Mouse (Mus musculus) lung, embryonic 16.5 days (tissue): Measurements from ENCODE around the gene Galnt18. TPM values are rescaled to one million over a fixed set of nuclear protein-coding genes. Genes with fewer than 3 reads are reported as not detected.

ENCODE experiments used
- ATAC-seq: fragments of 200-750 bp; cut with Nextera tagmentation; 2 replicates; pipeline ENCODE4 v1.8.0; 2017; ENCODE audit warnings: low read depth, mild to moderate bottlenecking, moderate library complexity
- H3K27ac ChIP-seq: fragments of 300-500 bp; sonication (generic); 2 replicates; pipeline ENCODE4 v1.5.1; 2014; ENCODE audit warnings: mild to moderate bottlenecking, control low read depth, low read length
- H3K27me3 ChIP-seq: fragments of 300-500 bp; sonication (generic); 2 replicates; pipeline ENCODE4 v1.6.1; 2014; ENCODE audit warnings: low read depth, low read length, mixed read lengths; ENCODE audit not compliant: control insufficient read depth, insufficient read depth
- H3K36me3 ChIP-seq: fragments of 300-500 bp; sonication (generic); 2 replicates; pipeline ENCODE4 v1.6.1; 2014; ENCODE audit warnings: low read length; ENCODE audit not compliant: control insufficient read depth, insufficient read depth
- H3K4me1 ChIP-seq: fragments of 300-500 bp; sonication (generic); replicated peaks from 2 replicates; pipeline ENCODE4 v1.6.1; 2014; ENCODE audit warnings: low read length, mixed read lengths; ENCODE audit not compliant: control insufficient read depth, insufficient read depth
- H3K4me2 ChIP-seq: fragments of 300-500 bp; sonication (generic); 2 replicates; pipeline ENCODE4 v1.6.1; 2014; ENCODE audit warnings: low read depth, low read length, control low read depth
- H3K4me3 ChIP-seq: fragments of 300-500 bp; sonication (generic); 2 replicates; pipeline ENCODE4 v1.5.1; 2014; ENCODE audit warnings: mild to moderate bottlenecking, low read length, control low read depth
- H3K9ac ChIP-seq: fragments of 300-500 bp; sonication (generic); 2 replicates; pipeline ENCODE4 v1.6.1; 2014; ENCODE audit warnings: low read length, control low read depth
- H3K9me3 ChIP-seq: fragments of 300-500 bp; sonication (generic); 2 replicates; pipeline ENCODE4 v1.6.1; 2016; ENCODE audit warnings: low read length; ENCODE audit not compliant: control insufficient read depth
- WGBS: fragments of 180-500 bp; shearing (Covaris S2); extraction: QIAGEN DNeasy Blood & Tissue Kit; methylation state at CpG from one replicate; pipeline ENCODE4 v1.1.7; 2014; 5-methylcytosine and 5-hydroxymethylcytosine counted together
- polyA plus RNA-seq: library from polyadenylated mRNA; unstranded; fragments of >200 nt; fragmentation: Nextera tagmentation; extraction: Ambion mirVana; gene quantifications from 2 replicates; pipeline ENCODE4 v1.2.1, GENCODE M21; 2015

Galnt18 gene
- 48.0 and 56.5 TPM in 2 replicates for polyA plus RNA-seq

DNA sequence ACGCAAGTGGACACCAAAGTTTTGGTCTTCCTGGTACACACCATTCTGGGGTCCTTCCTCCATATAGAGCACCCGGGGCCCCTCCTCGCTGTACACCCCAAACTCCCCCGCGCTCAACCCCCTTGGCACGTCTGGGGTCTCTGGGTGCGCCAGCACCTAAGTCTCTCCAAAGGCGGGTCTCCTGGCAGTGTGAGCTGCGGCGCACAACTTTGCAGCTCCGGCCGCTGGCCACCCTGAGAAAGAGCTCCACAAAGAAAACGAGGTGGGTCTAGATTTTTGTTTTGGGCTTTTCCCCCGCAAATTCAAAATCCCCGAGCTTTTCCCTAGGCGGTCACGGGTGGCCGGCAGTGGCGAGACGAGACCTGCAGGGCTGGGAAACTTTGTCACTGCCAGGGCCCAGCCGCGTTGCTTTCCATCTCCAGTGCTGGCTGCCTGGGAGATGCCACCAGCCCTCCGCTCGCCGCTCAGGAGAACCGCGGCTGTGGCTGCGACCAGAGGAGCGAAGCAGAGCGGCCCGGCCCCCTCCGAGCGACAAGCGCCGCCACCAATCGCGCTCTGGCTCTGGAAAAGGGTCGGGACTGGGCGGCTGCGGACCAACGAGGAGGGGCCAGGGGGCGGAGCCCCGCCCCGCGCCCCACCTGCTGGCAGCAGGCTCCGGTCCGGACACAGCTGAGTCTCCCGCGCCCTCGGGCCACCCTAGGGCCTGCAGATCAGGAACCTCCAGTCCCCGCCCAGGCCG is at the start of gene Galnt18:
Gene Galnt18, minus strand, starts transcription at position 474 of the 739 bp plus-strand sequence.
- peak within 1 kb of the TSS; percentile 51 for H3K27ac ChIP-seq
- H3K9ac ChIP-seq = peak within 1 kb of the TSS; percentile 73
- H3K36me3 ChIP-seq = no peaks in the 10 kb centered on the region
- peak within 1 kb of the TSS; percentile 90 for H3K4me2 ChIP-seq
- no peaks in the 10 kb centered on the region for H3K9me3 ChIP-seq
- H3K4me1 ChIP-seq = peaks cover 13% of the 10 kb centered on the region
- 1% methylated on average over 47 of the region's 52 CpGs for WGBS
- peak; percentile 98 for ATAC-seq
- H3K4me3 ChIP-seq = peak within 1 kb of the TSS; percentile 65
- no peaks in the 10 kb centered on the region; the same call in 1 of the 2 replicates for H3K27me3 ChIP-seq

DNA sequence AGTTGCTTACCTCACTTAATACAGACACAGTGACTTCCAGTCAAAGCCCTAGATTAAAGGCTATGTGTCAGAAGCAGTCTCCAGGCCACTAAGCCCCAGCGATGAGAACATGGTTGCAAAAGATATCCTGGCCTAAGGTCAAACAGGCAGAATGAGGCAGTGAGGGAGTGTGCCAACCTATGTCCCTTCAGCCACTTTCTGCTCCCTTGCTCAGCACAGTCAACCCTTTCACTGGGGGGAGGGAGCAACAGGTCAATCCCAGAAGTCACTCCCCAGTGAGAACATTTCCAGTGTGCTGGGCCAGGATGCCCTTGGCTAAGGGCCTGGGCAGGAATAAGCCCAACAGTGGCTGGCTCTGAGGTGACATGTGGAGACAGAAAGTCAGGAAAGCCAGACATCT is 47.6 kb upstream of the Galnt18 start:
- no peak for ATAC-seq
- Histone ChIP-seq H3K4me1 (no peaks in the 10 kb centered on the region), H3K27me3 (no peaks in the 10 kb centered on the region), H3K9ac (no peak overlapping the region), H3K9me3 (no peaks in the 10 kb centered on the region), H3K36me3 (no peaks in the 10 kb centered on the region), H3K4me2 (no peak overlapping the region), H3K27ac (no peak overlapping the region), H3K4me3 (no peak overlapping the region)
- WGBS = 90% methylated on average over 1 of the region's 1 CpGs

DNA sequence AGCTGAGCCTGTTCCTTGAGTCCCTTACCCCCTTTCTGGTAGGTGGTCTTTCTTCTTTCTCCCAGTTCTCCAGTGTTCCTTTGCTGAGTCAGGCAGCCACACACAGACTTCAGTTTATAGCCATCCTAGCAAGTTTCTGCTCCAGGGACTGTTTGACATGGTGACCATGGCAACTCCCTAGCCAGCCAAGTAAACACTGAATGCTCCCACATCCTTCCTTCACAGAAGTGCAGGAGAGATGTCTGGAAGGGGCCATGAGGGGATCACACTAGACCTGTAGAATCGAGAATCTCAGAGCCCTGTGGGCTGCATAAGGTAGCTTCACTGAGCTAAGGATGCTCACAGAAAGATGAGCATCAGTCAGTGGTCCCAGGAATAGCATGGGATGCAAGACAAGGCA is 33.3 kb upstream of the Galnt18 start:
- ATAC-seq = 0 out of 2 replicates have a peak, but pooled peaks have one; percentile 23
- WGBS = 19% methylated on average over 1 of the region's 1 CpGs
- H3K9ac ChIP-seq = no peak overlapping the region

DNA sequence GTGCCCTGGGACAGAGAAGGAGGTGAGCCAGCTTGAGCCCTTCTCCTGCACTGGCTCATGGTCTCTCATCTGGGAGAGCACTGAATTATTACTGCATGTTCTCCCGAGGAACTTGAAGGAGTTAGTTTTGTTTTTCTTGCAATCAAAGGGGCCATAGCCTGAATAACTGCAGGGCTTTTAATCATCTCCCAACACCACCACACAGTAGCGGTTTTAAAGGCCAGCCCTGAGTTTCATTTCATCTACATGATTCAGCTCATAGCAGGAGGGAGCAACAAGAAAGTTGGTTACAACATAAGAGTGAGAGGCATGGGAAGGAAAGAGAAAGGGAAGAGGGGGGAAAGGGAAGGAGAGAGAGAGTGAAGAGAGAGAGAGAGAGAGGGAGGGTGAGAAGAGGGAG is 31.3 kb upstream of the Galnt18 start:
- no peak for ATAC-seq
- H3K4me1 ChIP-seq = peaks cover 16% of the 10 kb centered on the region
- no peak overlapping the region for H3K27ac ChIP-seq
- no peak overlapping the region for H3K4me3 ChIP-seq
- 43% methylated on average over 2 of the region's 2 CpGs for WGBS
- no peaks in the 10 kb centered on the region for H3K27me3 ChIP-seq
- H3K4me2 ChIP-seq = no peak overlapping the region
- H3K9me3 ChIP-seq = no peaks in the 10 kb centered on the region
- no peak overlapping the region for H3K9ac ChIP-seq
- no peaks in the 10 kb centered on the region for H3K36me3 ChIP-seq

More for the DNA sequence above, 33.3 kb upstream of the Galnt18 start:
- Histone ChIP-seq H3K27me3 (no peaks in the 10 kb centered on the region), H3K36me3 (no peaks in the 10 kb centered on the region), H3K27ac (no peak overlapping the region), H3K4me3 (no peak overlapping the region), H3K9me3 (no peaks in the 10 kb centered on the region), H3K4me2 (no peak overlapping the region), H3K4me1 (peaks cover 16% of the 10 kb centered on the region)

DNA sequence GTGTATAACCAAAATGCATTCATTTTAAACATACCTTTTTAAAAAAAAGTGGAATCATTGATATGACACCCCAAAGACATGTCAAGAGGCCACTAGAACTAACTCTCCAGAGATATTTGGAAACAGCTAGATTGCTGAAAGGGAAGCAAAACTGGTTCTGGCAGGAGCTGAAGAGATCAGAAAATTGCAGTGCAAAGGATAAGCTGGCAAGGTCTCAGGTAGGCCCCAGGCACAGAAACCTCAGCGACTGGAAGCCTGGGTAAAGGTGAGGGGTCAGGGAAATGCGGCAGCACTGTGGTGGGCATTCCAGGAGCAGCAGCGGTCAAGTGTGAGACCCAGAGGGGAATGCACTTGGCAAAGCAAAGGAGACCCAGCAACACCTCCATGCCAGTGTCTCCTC is 30.0 kb upstream of the Galnt18 start:
- Histone ChIP-seq H3K4me2 (no peak overlapping the region), H3K9me3 (no peaks in the 10 kb centered on the region), H3K4me3 (no peak overlapping the region), H3K4me1 (peaks cover 16% of the 10 kb centered on the region), H3K9ac (no peak overlapping the region), H3K27me3 (no peaks in the 10 kb centered on the region), H3K36me3 (no peaks in the 10 kb centered on the region), H3K27ac (peak overlapping the region; percentile 56; the same call in 1 of the 2 replicates)
- WGBS = 44% methylated on average over 3 of the region's 3 CpGs
- ATAC-seq = peak; percentile 58; the same call in 1 of the 2 replicates

DNA sequence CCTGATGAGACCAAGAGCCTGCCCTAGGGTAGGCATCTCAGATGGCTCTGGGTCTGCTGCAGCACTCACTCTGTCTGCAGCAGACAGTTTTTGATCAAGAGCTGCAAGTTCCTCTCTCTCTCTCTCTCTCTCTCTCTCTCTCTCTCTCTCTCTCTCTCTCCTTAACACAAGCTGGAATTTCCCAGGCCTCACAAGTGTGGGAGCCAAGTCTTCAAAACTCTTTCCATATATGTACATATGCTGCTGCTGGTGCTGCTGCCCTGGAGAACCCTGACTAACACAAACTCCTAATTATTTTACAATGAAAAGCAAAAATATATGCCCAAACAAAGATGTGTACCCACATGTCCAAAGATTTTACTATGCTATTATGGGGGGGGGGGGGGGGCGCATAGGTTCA is 26.3 kb upstream of the Galnt18 start:
- Histone ChIP-seq H3K4me2 (no peak overlapping the region), H3K27ac (no peak overlapping the region), H3K4me3 (no peak overlapping the region), H3K9me3 (no peaks in the 10 kb centered on the region), H3K4me1 (peaks cover 12% of the 10 kb centered on the region), H3K27me3 (no peaks in the 10 kb centered on the region), H3K36me3 (no peaks in the 10 kb centered on the region), H3K9ac (no peak overlapping the region)
- 0 out of 2 replicates have a peak, but pooled peaks have one; percentile 58 for ATAC-seq
- 88% methylated on average over 1 of the region's 1 CpGs for WGBS

DNA sequence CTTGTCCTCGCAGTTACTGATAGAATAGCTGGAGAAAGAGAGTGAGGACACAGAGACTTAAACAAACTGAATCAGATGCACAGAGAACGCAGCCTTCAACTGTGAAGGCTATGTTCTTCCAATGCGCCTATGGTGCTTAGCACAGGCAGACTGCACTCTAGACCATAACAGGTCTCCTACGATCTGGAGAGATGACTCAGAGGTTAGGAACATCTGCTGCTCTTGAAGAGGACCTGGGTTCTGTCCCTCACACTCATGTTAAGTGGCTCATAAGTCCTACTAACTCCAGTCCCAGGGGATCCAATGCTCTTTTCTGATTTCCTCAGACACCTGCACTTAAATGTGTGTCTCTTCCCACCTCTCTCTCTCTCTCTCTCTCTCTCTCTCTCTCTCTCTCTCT is 24.9 kb upstream of the Galnt18 start:
- Histone ChIP-seq H3K36me3 (no peaks in the 10 kb centered on the region), H3K4me3 (no peak overlapping the region), H3K27ac (no peak overlapping the region), H3K9me3 (no peaks in the 10 kb centered on the region), H3K4me1 (peaks cover 17% of the 10 kb centered on the region), H3K27me3 (no peaks in the 10 kb centered on the region), H3K9ac (no peak overlapping the region), H3K4me2 (no peak overlapping the region)
- ATAC-seq = no peak
- 81% methylated on average over 4 of the region's 4 CpGs for WGBS

DNA sequence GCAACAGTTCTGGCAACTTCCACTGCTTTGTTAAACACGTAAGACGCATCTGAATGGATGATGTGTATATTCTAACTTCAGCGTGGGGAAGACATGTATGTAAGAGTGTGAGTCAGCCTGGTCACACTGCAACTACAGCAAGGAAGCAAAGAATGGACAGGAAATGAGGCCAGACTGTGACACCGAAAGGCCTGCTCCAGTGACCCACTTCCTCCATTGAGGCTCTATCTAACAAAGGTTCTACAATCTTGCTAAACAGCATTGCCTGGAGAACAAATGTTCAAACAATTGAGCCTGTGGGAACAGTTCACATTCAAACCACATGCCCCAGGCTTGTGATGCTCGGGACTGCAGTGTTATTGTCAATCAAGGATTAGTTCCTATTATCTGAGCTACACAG is 21.0 kb upstream of the Galnt18 start:
- Histone ChIP-seq H3K27ac (peak overlapping the region; percentile 32), H3K36me3 (no peaks in the 10 kb centered on the region), H3K27me3 (no peaks in the 10 kb centered on the region), H3K4me3 (no peak overlapping the region), H3K4me2 (no peak overlapping the region), H3K4me1 (peaks cover 10% of the 10 kb centered on the region), H3K9me3 (no peaks in the 10 kb centered on the region), H3K9ac (no peak overlapping the region)
- 67% methylated on average over 5 of the region's 5 CpGs for WGBS
- 0 out of 2 replicates have a peak, but pooled peaks have one; percentile 15 for ATAC-seq

DNA sequence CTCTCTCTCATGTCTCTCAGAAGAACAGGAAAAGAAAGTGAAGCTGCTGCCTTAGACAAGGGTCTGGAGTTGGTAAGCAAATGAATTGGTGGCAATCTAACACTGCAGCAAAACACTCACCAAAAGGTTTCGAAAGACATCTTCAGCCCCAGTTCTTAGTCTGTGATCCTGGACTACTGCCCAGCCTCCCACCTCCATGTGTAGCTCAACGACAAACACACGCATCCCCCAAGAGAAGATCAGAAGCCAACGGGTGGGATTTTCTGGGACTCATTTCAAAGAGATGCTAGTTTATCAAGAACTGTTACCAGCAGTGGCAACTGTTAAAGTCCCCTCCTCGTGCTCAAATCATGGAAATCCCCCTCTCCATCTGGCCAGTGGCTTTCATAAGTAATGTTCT is 20.3 kb upstream of the Galnt18 start:
- ATAC-seq = no peak
- Histone ChIP-seq H3K36me3 (no peaks in the 10 kb centered on the region), H3K9me3 (no peaks in the 10 kb centered on the region), H3K27ac (no peak overlapping the region), H3K9ac (no peak overlapping the region), H3K4me1 (peaks cover 14% of the 10 kb centered on the region), H3K4me3 (no peak overlapping the region), H3K27me3 (no peaks in the 10 kb centered on the region), H3K4me2 (no peak overlapping the region)
- WGBS = 47% methylated on average over 5 of the region's 5 CpGs
